Mouse (Mus musculus) lung, embryonic 14.5 days (tissue): ENCODE measurements around the gene Slc38a8. TPM values are rescaled to one million over a fixed set of nuclear protein-coding genes. Genes with fewer than 3 reads are reported as not detected.

Experiments
- ATAC-seq: fragments of 200-750 bp; cut with Nextera tagmentation; 2 replicates; pipeline ENCODE4 v1.8.0; 2017; ENCODE audit warnings: mild to moderate bottlenecking, moderate TSS enrichment, moderate library complexity; ENCODE audit not compliant: insufficient read depth
- DNase-seq: peaks from one replicate; pipeline ENCODE4 v3.0.0-alpha.2; 2015
- H3K27ac ChIP-seq: fragments of 300-500 bp; sonication (generic); 2 replicates; pipeline ENCODE4 v1.5.1; 2014; ENCODE audit warnings: low read depth, mild to moderate bottlenecking, moderate library complexity
- H3K27me3 ChIP-seq: fragments of 300-500 bp; sonication (generic); 2 replicates; pipeline ENCODE4 v1.6.1; 2014; ENCODE audit warnings: low read length, control low read depth; ENCODE audit not compliant: insufficient read depth
- H3K36me3 ChIP-seq: fragments of 300-500 bp; sonication (generic); 2 replicates; pipeline ENCODE4 v1.6.1; 2014; ENCODE audit warnings: control low read depth; ENCODE audit not compliant: insufficient read depth
- H3K4me1 ChIP-seq: fragments of 300-500 bp; sonication (generic); 2 replicates; pipeline ENCODE4 v1.6.1; 2014; ENCODE audit warnings: antibody characterized with exemption, control low read depth; ENCODE audit not compliant: insufficient read depth
- H3K4me2 ChIP-seq: fragments of 300-500 bp; sonication (generic); 2 replicates; pipeline ENCODE4 v1.6.1; 2014; ENCODE audit warnings: mild to moderate bottlenecking
- H3K4me3 ChIP-seq: fragments of 300-500 bp; sonication (generic); 2 replicates; pipeline ENCODE4 v1.5.1; 2014; ENCODE audit warnings: low read depth, low read length
- H3K9ac ChIP-seq: fragments of 300-500 bp; sonication (generic); 2 replicates; pipeline ENCODE4 v1.6.1; 2014
- H3K9me3 ChIP-seq: fragments of 300-500 bp; sonication (generic); 2 replicates; pipeline ENCODE4 v1.6.1; 2016; ENCODE audit warnings: low read depth, low read length, control low read depth
- CTCF ChIP-seq: IDR thresholded peaks from 2 replicates; pipeline ENCODE4 v1.5.1; 2016; ENCODE audit warnings: antibody characterized with exemption, low read depth
- WGBS: fragments of 180-500 bp; shearing (Covaris S2); extraction: QIAGEN DNeasy Blood & Tissue Kit; methylation state at CpG from one replicate; pipeline ENCODE4 v1.1.7; 2014; 5-methylcytosine and 5-hydroxymethylcytosine counted together
- polyA plus RNA-seq: library from polyadenylated mRNA; unstranded; fragments of >200 nt; fragmentation: Nextera tagmentation; extraction: Ambion mirVana; gene quantifications from 2 replicates; pipeline ENCODE4 v1.2.1, GENCODE M21; 2014

Slc38a8 gene
- polyA plus RNA-seq, 1 experiment from 2014 or later, result not detected

GRCm38 (mm10) chr8:119511722-119512121 is 10.2 kb upstream of the Slc38a8 start:
- Histone ChIP-seq H3K27me3 (no peaks in the 10 kb centered on the region), H3K4me2 (no peak overlapping the region), H3K27ac (no peak overlapping the region), H3K9me3 (no peaks in the 10 kb centered on the region), H3K9ac (no peak overlapping the region), H3K36me3 (peaks cover 94% of the 10 kb centered on the region), H3K4me1 (no peaks in the 10 kb centered on the region), H3K4me3 (no peak overlapping the region)
- TF ChIP-seq CTCF, result no peak
- no peak for ATAC-seq
- no peak for DNase-seq
- WGBS, result 93% methylated on average over 7 of the region's 7 CpGs

DNA sequence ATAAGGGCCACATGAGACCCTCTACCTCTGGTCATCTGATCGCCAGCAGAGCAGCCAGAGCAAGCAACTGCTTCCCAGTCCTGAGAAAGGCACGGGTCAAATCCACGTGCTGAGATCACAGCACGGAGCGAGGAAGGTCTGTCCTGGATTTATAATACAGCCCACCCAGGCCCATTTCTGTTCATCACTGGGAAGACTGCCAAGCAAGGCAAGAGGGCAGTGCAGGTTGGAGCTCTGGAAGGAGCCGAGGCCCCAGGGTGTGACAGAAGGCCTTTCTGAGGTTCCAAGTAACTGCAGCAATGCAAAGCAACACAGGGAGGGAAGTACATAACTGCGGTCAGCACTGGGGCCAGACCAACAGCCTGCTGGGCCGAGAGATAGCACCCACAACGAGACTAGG is 9.0 kb upstream of the Slc38a8 start:
- DNase-seq (no peak), ATAC-seq (no peak)
- 84% methylated on average over 9 of the region's 9 CpGs for WGBS
- H3K9me3 ChIP-seq, result no peaks in the 10 kb centered on the region
- TF ChIP-seq CTCF, result no peak
- peaks cover 94% of the 10 kb centered on the region for H3K36me3 ChIP-seq
- no peak overlapping the region for H3K27ac ChIP-seq
- H3K4me3 ChIP-seq, result no peak overlapping the region
- H3K27me3 ChIP-seq, result no peaks in the 10 kb centered on the region
- no peaks in the 10 kb centered on the region for H3K4me1 ChIP-seq
- H3K9ac ChIP-seq, result no peak overlapping the region
- H3K4me2 ChIP-seq, result no peak overlapping the region

DNA sequence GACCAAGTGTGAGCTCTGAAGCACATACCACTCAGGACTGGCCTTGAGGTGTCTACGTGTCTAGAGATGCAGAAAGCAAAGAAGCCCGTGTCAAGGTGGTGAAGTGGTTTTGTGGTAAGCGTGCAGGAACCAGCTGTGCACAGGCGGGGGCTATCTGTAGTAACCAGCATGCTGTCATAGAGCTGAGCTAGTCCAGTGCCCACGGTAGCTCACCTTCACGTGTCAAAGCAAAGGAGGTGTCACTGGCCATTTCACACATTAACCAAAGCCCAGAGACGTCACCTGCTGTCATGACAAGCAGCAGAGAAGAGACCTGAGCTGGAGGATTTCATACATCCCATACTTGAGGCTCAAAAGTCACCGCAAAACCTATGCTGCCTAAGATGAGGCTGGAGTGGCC is 4.6 kb upstream of the Slc38a8 start:
- H3K36me3 ChIP-seq, result peaks cover 55% of the 10 kb centered on the region
- H3K4me2 ChIP-seq, result no peak overlapping the region
- no peak overlapping the region for H3K9ac ChIP-seq
- WGBS, result 79% methylated on average over 8 of the region's 8 CpGs
- H3K9me3 ChIP-seq, result no peaks in the 10 kb centered on the region
- no peak for TF ChIP-seq CTCF
- H3K27me3 ChIP-seq, result no peaks in the 10 kb centered on the region
- ATAC-seq, result no peak
- H3K27ac ChIP-seq, result no peak overlapping the region
- DNase-seq, result no peak
- no peak overlapping the region for H3K4me3 ChIP-seq
- no peaks in the 10 kb centered on the region for H3K4me1 ChIP-seq

- Histone ChIP-seq H3K36me3 (peaks cover 50% of the 10 kb centered on the region), H3K4me1 (no peaks in the 10 kb centered on the region), H3K27me3 (no peaks in the 10 kb centered on the region), H3K27ac (no peak overlapping the region), H3K9me3 (no peaks in the 10 kb centered on the region), H3K9ac (no peak overlapping the region), H3K4me3 (no peak overlapping the region), H3K4me2 (no peak overlapping the region)
- 47% methylated on average over 9 of the region's 9 CpGs for WGBS
- ATAC-seq, result no peak
- DNase-seq, result no peak
- TF ChIP-seq CTCF, result no peak
These were observed 4.0 kb upstream of the Slc38a8 start for GRCm38 (mm10) chr8:119505488-119505887.

DNA sequence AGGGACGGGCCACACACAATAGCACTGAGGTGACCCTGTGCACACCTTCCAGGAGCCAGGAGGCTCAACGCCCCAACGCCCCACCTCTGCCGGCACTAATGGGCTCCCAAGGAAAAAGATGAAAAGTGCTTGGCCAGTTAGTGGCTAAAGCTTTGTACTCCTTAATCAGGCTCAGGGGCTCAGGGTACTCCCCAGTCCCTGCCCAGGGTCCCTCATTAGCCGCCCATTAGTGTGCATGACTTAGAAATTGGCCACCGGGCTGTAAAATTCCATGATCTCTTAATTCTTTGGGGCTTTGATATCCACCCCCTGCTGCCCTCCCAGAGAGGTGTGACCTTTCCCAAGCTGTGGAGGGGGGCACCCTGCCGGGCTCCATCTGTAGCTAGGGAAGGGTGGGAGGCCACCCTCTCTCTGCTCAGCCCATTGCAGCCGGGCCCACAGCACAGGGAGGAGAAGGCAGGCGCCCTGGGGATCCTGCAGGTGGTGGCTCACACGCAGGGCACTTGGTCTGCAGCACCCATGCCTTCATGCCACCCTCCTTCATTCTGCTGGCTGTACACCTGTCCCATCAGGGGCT is 1.8 kb upstream of the Slc38a8 start:
- 39% methylated on average over 10 of the region's 10 CpGs for WGBS
- H3K4me2 ChIP-seq, result no peak overlapping the region
- no peaks in the 10 kb centered on the region for H3K4me1 ChIP-seq
- H3K27ac ChIP-seq, result no peak overlapping the region
- TF ChIP-seq CTCF, result no peak
- H3K9ac ChIP-seq, result no peak overlapping the region
- H3K36me3 ChIP-seq, result peaks cover 28% of the 10 kb centered on the region
- ATAC-seq, result no peak
- DNase-seq, result no peak
- H3K9me3 ChIP-seq, result no peaks in the 10 kb centered on the region
- no peaks in the 10 kb centered on the region for H3K27me3 ChIP-seq
- no peak overlapping the region for H3K4me3 ChIP-seq

DNA sequence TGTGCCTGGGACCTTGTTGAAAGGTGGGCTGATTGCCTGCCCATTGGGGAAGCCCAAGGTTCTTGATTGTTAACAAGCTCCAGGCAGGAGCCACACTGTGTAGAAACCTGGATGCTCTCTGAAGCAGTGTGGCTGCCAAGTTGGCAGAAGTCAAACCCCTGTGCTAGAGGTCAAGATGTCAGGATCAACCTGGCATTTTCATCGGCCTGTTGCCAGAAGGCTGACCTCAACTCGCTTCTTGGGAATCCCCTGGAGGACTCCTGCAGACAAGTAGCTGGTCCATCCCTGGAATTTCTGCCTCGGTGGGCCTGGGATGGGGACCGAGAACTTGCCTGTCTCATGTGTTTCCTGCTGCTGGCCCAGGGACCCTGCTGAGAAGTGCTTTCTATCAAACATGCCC is 613 bp upstream of the Slc38a8 start:
- TF ChIP-seq CTCF, result no peak

DNA sequence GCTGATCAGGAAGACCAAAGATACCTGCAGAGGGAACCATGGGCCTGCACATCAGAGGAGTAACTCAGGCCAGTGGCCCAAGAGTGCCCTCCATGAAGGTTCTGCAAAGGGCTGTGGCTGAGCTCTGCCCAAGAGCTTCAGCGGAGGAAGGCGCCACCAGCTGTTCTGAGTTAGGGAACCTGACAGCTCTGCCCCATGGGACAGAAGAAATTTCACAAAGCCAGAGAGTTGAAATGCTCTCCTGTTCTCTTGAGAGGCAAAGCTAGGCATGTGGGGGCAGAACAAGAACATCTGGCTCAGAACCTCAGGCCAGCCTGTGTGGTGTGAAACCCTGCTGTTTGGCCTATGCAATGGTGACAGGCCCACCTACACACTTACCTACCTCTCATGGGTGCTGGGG is 1.7 kb downstream of the Slc38a8 start:
- H3K27ac ChIP-seq, result no peak overlapping the region
- no peak overlapping the region for H3K4me3 ChIP-seq
- H3K27me3 ChIP-seq, result no peaks in the 10 kb centered on the region
- ATAC-seq, result no peak
- 83% methylated on average over 2 of the region's 2 CpGs for WGBS
- no peak overlapping the region for H3K4me2 ChIP-seq
- no peak overlapping the region for H3K9ac ChIP-seq
- H3K9me3 ChIP-seq, result no peaks in the 10 kb centered on the region
- H3K36me3 ChIP-seq, result no peaks in the 10 kb centered on the region
- no peak for DNase-seq
- H3K4me1 ChIP-seq, result no peaks in the 10 kb centered on the region
- TF ChIP-seq CTCF, result no peak

More for the DNA sequence above, 613 bp upstream of the Slc38a8 start:
- H3K4me1 ChIP-seq, result no peaks in the 10 kb centered on the region
- no peak for ATAC-seq
- peaks cover 18% of the 10 kb centered on the region for H3K36me3 ChIP-seq
- no peaks in the 10 kb centered on the region for H3K27me3 ChIP-seq
- no peak overlapping the region for H3K4me3 ChIP-seq
- no peak overlapping the region for H3K27ac ChIP-seq
- no peaks in the 10 kb centered on the region for H3K9me3 ChIP-seq
- H3K9ac ChIP-seq, result no peak overlapping the region
- no peak overlapping the region for H3K4me2 ChIP-seq
- DNase-seq, result no peak
- 38% methylated on average over 4 of the region's 4 CpGs for WGBS

GRCm38 (mm10) chr8:119496848-119497247 is 4.7 kb downstream of the Slc38a8 start:
- Histone ChIP-seq H3K27me3 (no peaks in the 10 kb centered on the region), H3K36me3 (no peaks in the 10 kb centered on the region), H3K4me2 (no peak overlapping the region), H3K4me3 (no peak overlapping the region), H3K27ac (no peak overlapping the region), H3K9ac (no peak overlapping the region), H3K9me3 (no peaks in the 10 kb centered on the region), H3K4me1 (no peaks in the 10 kb centered on the region)
- peak; percentile 46 for DNase-seq
- 24% methylated on average over 6 of the region's 6 CpGs for WGBS
- no peak for ATAC-seq
- peak; percentile 74 for TF ChIP-seq CTCF
